Mouse (Mus musculus): ENCODE results near the gene Usp48. TPM values are rescaled to one million over a fixed set of nuclear protein-coding genes. Genes with fewer than 3 reads are reported as not detected.

Gene Usp48
- polyA plus RNA-seq, 1 experiment from 2014 or later, result 76.8 TPM

DNA sequence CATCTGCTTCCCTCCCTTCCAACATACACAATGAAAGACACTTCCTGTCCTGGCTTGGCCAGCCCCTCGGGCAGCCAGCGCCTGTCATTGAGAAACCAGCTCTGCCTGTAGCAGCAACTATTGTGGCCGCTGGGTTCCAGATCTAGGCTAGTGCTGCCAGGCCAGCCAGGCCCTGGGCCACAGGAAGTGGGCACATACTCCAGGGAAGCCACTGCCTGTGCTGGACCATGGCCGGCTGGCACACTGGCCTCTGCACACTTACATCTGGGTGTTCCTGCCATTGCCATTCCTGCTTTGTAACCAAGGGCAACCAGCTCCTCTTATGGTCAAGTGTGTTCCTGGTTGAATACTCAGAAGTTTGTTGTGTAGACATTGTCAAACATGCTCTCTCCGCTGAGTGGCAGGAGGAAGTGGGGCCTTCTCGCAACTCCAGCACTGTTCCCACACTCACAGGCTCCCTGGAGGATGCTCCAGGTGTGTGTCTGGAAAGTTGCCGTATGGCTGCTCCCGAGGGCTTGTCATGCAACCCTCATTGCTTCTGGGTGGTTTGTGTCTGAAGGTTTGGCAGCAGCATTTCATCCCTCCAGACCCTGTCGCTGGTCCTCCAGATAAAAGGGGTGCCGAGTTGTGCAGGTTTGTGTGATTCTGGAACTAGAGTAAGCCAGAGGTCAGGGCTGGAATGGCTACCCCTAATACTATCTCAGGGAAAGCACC is 67.0 kb downstream of the Usp48 start:
- WGBS, result 63% methylated on average over 10 of the region's 10 CpGs

DNA sequence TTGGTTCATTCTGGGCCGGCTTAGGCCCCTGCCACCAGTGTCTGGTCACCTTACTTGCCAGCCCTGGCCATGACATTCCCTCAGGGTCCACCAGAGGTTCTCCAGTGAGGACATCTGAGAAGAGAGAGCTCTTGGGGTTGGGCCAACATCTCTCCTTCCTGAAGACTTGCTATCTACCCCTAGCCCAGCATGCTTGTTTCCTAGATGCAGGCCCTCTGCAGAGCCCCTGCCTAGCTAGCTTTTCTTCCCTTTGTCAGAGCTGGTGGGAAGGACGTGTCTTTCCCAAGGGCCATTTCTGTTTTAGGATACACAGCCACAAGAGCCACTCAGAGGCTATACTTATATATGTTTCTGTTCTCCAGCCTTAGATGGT is 67.5 kb downstream of the Usp48 start:
- Histone ChIP-seq H3K9ac (replicated peaks; ENCODE audit: low read length) (no peak overlapping the region), H3K4me3 (replicated peaks; ENCODE audit: low read depth, low read length) (no peak overlapping the region), H3K4me2 (ENCODE audit: low read length) (no peak overlapping the region), H3K36me3 (ENCODE audit: control insufficient read depth, insufficient read depth, low read length) (peaks cover 22% of the 10 kb centered on the region), H3K27ac (replicated peaks; ENCODE audit: low read depth, low read length) (0 out of 2 replicates have a peak overlapping the region, but pooled peaks have one; percentile 20), H3K4me1 (ENCODE audit: control insufficient read depth, insufficient read depth, low read length) (peaks cover 20% of the 10 kb centered on the region), H3K9me3 (ENCODE audit: control insufficient read depth, low read length) (no peaks in the 10 kb centered on the region), H3K27me3 (ENCODE audit: control insufficient read depth, insufficient read depth, low read length) (no peaks in the 10 kb centered on the region; the same call in 1 of the 2 replicates)
- ATAC-seq (ENCODE audit: low FRiP score, low TSS enrichment) (no peak), DNase-seq (no peak)
- WGBS, result 60% methylated on average over 2 of the region's 2 CpGs

More for the DNA sequence above, 67.0 kb downstream of the Usp48 start:
- DNase-seq, result no peak
- H3K9ac ChIP-seq (replicated peaks; ENCODE audit: low read length), result no peak overlapping the region
- no peak for ATAC-seq (ENCODE audit: low FRiP score, low TSS enrichment)
- H3K4me3 ChIP-seq (replicated peaks; ENCODE audit: low read depth, low read length), result no peak overlapping the region
- peaks cover 27% of the 10 kb centered on the region for H3K36me3 ChIP-seq (ENCODE audit: control insufficient read depth, insufficient read depth, low read length)
- no peaks in the 10 kb centered on the region for H3K9me3 ChIP-seq (ENCODE audit: control insufficient read depth, low read length)
- peaks cover 17% of the 10 kb centered on the region for H3K4me1 ChIP-seq (ENCODE audit: control insufficient read depth, insufficient read depth, low read length)
- H3K27ac ChIP-seq (replicated peaks; ENCODE audit: low read depth, low read length), result 0 out of 2 replicates have a peak overlapping the region, but pooled peaks have one; percentile 20
- no peak overlapping the region for H3K4me2 ChIP-seq (ENCODE audit: low read length)
- H3K27me3 ChIP-seq (ENCODE audit: control insufficient read depth, insufficient read depth, low read length), result no peaks in the 10 kb centered on the region; the same call in 1 of the 2 replicates

DNA sequence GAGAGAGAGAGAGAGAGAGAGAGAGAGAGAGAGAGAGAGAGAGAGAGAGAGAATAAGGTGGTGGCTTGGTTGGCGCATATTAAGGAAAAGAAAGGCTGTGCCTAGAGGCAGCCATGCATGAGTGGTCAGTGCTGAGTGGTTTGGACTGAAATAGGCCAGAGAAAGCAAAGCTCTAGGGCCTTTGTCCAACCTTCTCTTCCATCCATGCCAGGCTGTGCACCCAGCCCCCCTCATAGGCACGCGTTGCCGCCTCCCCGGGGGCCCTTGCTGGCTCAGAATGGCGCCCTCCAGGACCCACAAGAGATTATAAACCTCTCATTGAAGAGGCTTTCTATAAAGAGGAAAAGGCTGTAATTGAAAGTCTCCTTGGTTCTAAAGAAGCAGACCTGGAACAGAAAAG is 68.0 kb downstream of the Usp48 start:
- H3K9ac ChIP-seq (replicated peaks; ENCODE audit: low read length), result no peak overlapping the region
- ATAC-seq (ENCODE audit: low FRiP score, low TSS enrichment), result no peak
- H3K4me3 ChIP-seq (replicated peaks; ENCODE audit: low read depth, low read length), result no peak overlapping the region
- H3K4me2 ChIP-seq (ENCODE audit: low read length), result no peak overlapping the region
- peak overlapping the region; percentile 16; the same call in 1 of the 2 replicates for H3K27ac ChIP-seq (replicated peaks; ENCODE audit: low read depth, low read length)
- H3K36me3 ChIP-seq (ENCODE audit: control insufficient read depth, insufficient read depth, low read length), result peaks cover 17% of the 10 kb centered on the region
- WGBS, result 47% methylated on average over 6 of the region's 6 CpGs
- peaks cover 24% of the 10 kb centered on the region for H3K4me1 ChIP-seq (ENCODE audit: control insufficient read depth, insufficient read depth, low read length)
- DNase-seq, result peak; percentile 36
- no peaks in the 10 kb centered on the region; the same call in 1 of the 2 replicates for H3K27me3 ChIP-seq (ENCODE audit: control insufficient read depth, insufficient read depth, low read length)
- H3K9me3 ChIP-seq (ENCODE audit: control insufficient read depth, low read length), result no peaks in the 10 kb centered on the region

DNA sequence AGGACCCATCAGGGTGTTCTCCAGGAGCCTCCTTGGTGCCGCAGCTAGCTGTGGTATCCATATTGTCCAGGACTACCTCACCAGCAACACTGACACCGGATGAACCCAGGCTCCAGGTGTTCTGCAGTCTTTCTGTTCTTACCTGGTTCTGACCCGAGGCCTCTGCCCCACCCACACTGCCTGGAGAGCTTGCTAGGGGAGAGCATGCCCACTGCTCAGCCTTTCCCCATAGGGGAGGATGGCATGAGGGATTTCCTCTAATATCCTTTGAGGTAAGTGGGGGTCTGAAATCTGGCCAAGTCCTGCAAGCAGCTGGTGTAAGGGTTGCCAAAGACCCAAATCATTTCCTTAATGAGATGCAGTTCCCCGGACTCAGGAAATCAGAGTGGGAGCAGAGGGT is 69.9 kb downstream of the Usp48 start:
- H3K9ac ChIP-seq (replicated peaks; ENCODE audit: low read length), result no peak overlapping the region
- H3K4me1 ChIP-seq (ENCODE audit: control insufficient read depth, insufficient read depth, low read length), result peaks cover 31% of the 10 kb centered on the region
- H3K36me3 ChIP-seq (ENCODE audit: control insufficient read depth, insufficient read depth, low read length), result no peaks in the 10 kb centered on the region
- H3K9me3 ChIP-seq (ENCODE audit: control insufficient read depth, low read length), result no peaks in the 10 kb centered on the region
- no peak overlapping the region for H3K4me3 ChIP-seq (replicated peaks; ENCODE audit: low read depth, low read length)
- no peak for DNase-seq
- no peak overlapping the region for H3K27ac ChIP-seq (replicated peaks; ENCODE audit: low read depth, low read length)
- no peak overlapping the region for H3K4me2 ChIP-seq (ENCODE audit: low read length)
- no peak for ATAC-seq (ENCODE audit: low FRiP score, low TSS enrichment)
- WGBS, result 86% methylated on average over 4 of the region's 4 CpGs
- H3K27me3 ChIP-seq (ENCODE audit: control insufficient read depth, insufficient read depth, low read length), result no peaks in the 10 kb centered on the region; the same call in 1 of the 2 replicates

DNA sequence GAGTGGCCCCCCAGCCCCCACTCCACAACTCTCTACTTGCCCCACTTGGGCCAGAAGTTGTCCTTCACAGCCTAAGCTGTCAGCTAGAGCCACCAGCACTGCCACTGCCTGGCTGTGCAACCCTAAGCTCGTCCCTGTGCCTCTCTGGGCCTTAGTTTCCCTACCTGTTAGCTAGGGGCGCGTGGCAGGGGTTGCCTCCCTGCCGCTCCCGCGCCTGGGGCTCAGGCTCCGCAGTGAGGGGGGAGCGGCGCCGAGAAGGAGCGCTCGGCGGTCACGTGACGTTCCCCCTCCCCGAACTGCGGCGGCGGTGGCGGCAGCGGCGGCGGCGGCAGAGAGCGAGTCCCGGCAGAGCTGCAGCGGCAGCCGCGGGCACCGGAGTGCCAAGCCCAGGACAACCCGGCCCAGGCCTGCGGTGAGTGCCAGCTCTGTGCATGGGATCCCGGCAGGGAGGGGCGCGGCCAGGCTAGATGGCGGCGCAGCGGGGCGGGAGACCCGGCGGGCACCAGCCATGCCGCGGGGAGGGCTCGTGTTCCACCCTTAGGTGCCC is 71.0 kb downstream of the Usp48 start, which contains the start of gene Rap1gap:
Gene Rap1gap, plus strand, starts transcription at position 294 of the 547 bp plus-strand sequence.
- H3K27ac ChIP-seq (replicated peaks; ENCODE audit: low read depth, low read length), result peak within 1 kb of the TSS; percentile 26; the same call in 1 of the 2 replicates
- peak; percentile 77 for DNase-seq
- WGBS, result under 1% methylated on average over 44 of the region's 44 CpGs
- no peaks in the 10 kb centered on the region for H3K9me3 ChIP-seq (ENCODE audit: control insufficient read depth, low read length)
- H3K4me3 ChIP-seq (replicated peaks; ENCODE audit: low read depth, low read length), result peak within 1 kb of the TSS; percentile 62
- peaks cover 31% of the 10 kb centered on the region for H3K4me1 ChIP-seq (ENCODE audit: control insufficient read depth, insufficient read depth, low read length)
- H3K9ac ChIP-seq (replicated peaks; ENCODE audit: low read length), result peak within 1 kb of the TSS; percentile 79
- no peaks in the 10 kb centered on the region; the same call in 1 of the 2 replicates for H3K27me3 ChIP-seq (ENCODE audit: control insufficient read depth, insufficient read depth, low read length)
- peak within 1 kb of the TSS; percentile 81 for H3K4me2 ChIP-seq (ENCODE audit: low read length)
- peak; percentile 61; the same call in 1 of the 2 replicates for ATAC-seq (ENCODE audit: low FRiP score, low TSS enrichment)
- no peaks in the 10 kb centered on the region for H3K36me3 ChIP-seq (ENCODE audit: control insufficient read depth, insufficient read depth, low read length)

DNA sequence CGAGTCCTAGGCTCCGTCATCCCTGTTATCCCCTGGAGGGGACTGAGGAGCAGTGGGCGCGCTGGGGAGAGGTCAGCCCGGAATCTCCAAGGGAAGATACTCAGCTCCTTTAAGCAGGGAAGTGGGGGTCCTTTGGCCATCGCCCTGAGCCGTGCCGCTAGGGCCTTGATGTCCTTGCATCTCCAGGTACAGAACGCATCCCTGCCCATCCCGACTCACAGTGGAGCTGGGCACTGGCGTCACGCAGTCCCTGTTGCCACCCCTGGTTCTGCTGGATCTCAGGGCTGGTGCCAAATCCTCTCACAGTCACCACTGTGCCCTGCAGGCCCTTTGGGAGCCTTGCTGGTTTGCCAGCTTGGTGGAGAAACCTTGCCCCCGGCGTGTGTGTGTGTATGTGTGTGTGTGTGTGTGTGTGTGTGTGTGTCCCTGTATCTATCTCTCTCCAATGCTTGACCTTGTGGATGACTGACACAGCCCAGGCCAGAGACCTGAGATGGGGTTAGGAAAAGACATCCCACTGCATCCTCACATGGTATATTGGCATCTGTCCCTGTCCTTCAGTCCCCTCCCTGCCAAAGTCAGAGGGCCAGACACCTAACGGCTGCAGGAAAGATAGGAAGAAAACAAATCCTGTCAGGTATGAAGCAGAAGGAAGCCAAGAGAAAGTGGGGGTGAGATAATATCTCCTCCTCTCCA is 71.6 kb downstream of the Usp48 start:
- Histone ChIP-seq H3K4me1 (ENCODE audit: control insufficient read depth, insufficient read depth, low read length) (peaks cover 30% of the 10 kb centered on the region), H3K4me3 (replicated peaks; ENCODE audit: low read depth, low read length) (peak overlapping the region; percentile 62), H3K36me3 (ENCODE audit: control insufficient read depth, insufficient read depth, low read length) (no peaks in the 10 kb centered on the region), H3K9me3 (ENCODE audit: control insufficient read depth, low read length) (no peaks in the 10 kb centered on the region), H3K27ac (replicated peaks; ENCODE audit: low read depth, low read length) (peak overlapping the region; percentile 26; the same call in 1 of the 2 replicates), H3K4me2 (ENCODE audit: low read length) (peak overlapping the region; percentile 81), H3K27me3 (ENCODE audit: control insufficient read depth, insufficient read depth, low read length) (no peaks in the 10 kb centered on the region; the same call in 1 of the 2 replicates), H3K9ac (replicated peaks; ENCODE audit: low read length) (peak overlapping the region; percentile 79)
- DNase-seq (peak; percentile 51), ATAC-seq (ENCODE audit: low FRiP score, low TSS enrichment) (peak; percentile 32; the same call in 1 of the 2 replicates)
- WGBS, result 12% methylated on average over 15 of the region's 15 CpGs

DNA sequence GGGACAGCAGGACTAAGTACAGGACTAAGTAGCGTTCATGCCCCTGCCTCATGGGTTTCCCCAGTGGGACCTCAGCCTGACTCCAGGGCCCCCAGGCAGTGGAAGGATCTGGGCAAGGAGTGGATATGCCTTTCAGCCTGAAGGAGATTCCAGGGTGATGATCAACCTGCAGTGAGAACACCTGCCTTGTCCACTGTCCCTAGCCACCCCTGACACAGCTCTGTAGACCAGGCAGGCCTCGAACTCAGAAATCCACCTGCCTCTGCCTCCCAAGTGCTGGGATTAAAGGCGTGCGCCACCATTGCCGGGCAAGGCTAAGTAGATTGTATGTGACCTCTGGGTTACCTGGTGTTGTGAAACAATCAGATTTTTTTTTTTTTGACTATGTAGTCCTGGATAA is 72.2 kb downstream of the Usp48 start:
- Histone ChIP-seq H3K27me3 (ENCODE audit: control insufficient read depth, insufficient read depth, low read length) (no peaks in the 10 kb centered on the region; the same call in 1 of the 2 replicates), H3K9me3 (ENCODE audit: control insufficient read depth, low read length) (no peaks in the 10 kb centered on the region), H3K36me3 (ENCODE audit: control insufficient read depth, insufficient read depth, low read length) (no peaks in the 10 kb centered on the region), H3K27ac (replicated peaks; ENCODE audit: low read depth, low read length) (no peak overlapping the region), H3K4me3 (replicated peaks; ENCODE audit: low read depth, low read length) (no peak overlapping the region), H3K4me2 (ENCODE audit: low read length) (peak overlapping the region; percentile 81), H3K4me1 (ENCODE audit: control insufficient read depth, insufficient read depth, low read length) (peaks cover 25% of the 10 kb centered on the region), H3K9ac (replicated peaks; ENCODE audit: low read length) (no peak overlapping the region; the same call in 1 of the 2 replicates)
- DNase-seq, result no peak
- WGBS, result 89% methylated on average over 5 of the region's 5 CpGs
- ATAC-seq (ENCODE audit: low FRiP score, low TSS enrichment), result no peak

DNA sequence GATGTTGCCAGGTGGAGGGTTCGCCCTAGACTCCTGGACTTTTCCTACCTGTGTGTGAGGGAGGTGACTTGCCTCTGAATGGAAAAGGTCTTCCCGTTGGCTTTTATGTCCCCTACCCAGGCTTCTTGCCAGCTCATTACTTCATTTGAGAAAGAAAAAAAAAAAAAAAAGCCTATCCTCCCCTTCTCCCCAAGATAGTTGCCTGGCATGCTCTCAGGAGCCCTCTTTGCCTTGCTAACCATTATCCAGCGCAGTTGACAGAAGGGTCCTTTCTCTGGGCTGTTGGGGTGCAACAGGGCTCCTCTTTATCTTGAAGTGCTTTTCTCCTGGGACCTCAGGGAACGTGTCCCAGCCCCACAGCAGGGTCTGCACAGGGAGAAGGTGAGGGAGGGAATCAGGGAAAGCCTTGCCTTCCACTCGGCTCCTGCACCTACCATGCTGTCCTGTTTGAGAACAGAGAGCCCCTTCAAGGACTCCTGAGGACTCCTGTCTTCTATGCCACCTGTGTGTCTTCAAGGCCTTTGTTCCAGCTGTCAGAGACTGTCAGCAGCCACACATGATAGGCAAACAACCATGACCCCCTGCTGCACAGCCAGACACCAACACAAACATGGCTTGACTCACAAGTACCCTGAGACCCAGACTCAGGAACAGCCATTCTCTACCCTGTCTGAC is 72.9 kb downstream of the Usp48 start:
- Histone ChIP-seq H3K4me2 (ENCODE audit: low read length) (0 out of 2 replicates have a peak overlapping the region, but pooled peaks have one; percentile 81), H3K36me3 (ENCODE audit: control insufficient read depth, insufficient read depth, low read length) (no peaks in the 10 kb centered on the region), H3K4me1 (ENCODE audit: control insufficient read depth, insufficient read depth, low read length) (peaks cover 25% of the 10 kb centered on the region), H3K9me3 (ENCODE audit: control insufficient read depth, low read length) (no peaks in the 10 kb centered on the region), H3K4me3 (replicated peaks; ENCODE audit: low read depth, low read length) (no peak overlapping the region), H3K27ac (replicated peaks; ENCODE audit: low read depth, low read length) (no peak overlapping the region), H3K9ac (replicated peaks; ENCODE audit: low read length) (no peak overlapping the region), H3K27me3 (ENCODE audit: control insufficient read depth, insufficient read depth, low read length) (no peaks in the 10 kb centered on the region; the same call in 1 of the 2 replicates)
- 55% methylated on average over 5 of the region's 5 CpGs for WGBS
- ATAC-seq (ENCODE audit: low FRiP score, low TSS enrichment) (no peak), DNase-seq (no peak)

Data from midbrain, embryonic 14.5 days (tissue).